Mouse (Mus musculus) liver, adult 2 months (tissue): Measurements from ENCODE around the gene Mrpl54. TPM values are rescaled to one million over a fixed set of nuclear protein-coding genes. Genes with fewer than 3 reads are reported as not detected.
A peak's percentile ranks its signal among the peaks of the same experiment; 100 is the strongest.
"Not testable (repeated sequence)": the region's sequence is repeated elsewhere in the genome, so short reads cannot be mapped to it uniquely, and the experiment has no call there.

ENCODE experiments used
- DNase-seq: peaks from one replicate; pipeline ENCODE4 v3.0.0-alpha.2; 2011; ENCODE audit warnings: low read depth, low spot score; ENCODE audit errors: extremely low read depth
- H3K27ac ChIP-seq: fragments of 200-500 bp; replicated peaks from 2 replicates; pipeline ENCODE4 v1.5.1; 2012; ENCODE audit warnings: low read depth, mild to moderate bottlenecking, control low read depth, inconsistent platforms, low read length; ENCODE audit not compliant: insufficient read depth
- H3K27me3 ChIP-seq: fragments of 200-500 bp; 2 replicates; pipeline ENCODE4 v1.6.1; 2012; ENCODE audit warnings: mild to moderate bottlenecking, moderate library complexity, low read length, inconsistent platforms; ENCODE audit not compliant: control insufficient read depth, insufficient read depth
- H3K36me3 ChIP-seq: fragments of 200-500 bp; 2 replicates; pipeline ENCODE4 v1.6.1; 2012; ENCODE audit warnings: low read length, inconsistent platforms; ENCODE audit not compliant: control insufficient read depth, insufficient read depth
- H3K4me1 ChIP-seq: fragments of 200-500 bp; 2 replicates; pipeline ENCODE4 v1.6.1; 2011; ENCODE audit warnings: low read length; ENCODE audit not compliant: control insufficient read depth, insufficient read depth
- H3K4me3 ChIP-seq: fragments of 200-500 bp; 2 replicates; pipeline ENCODE4 v1.5.1; 2011; ENCODE audit warnings: low read depth, mild to moderate bottlenecking, control low read depth, low read length, moderate library complexity; ENCODE audit not compliant: insufficient read depth
- H3K79me2 ChIP-seq: fragments of 200-500 bp; 2 replicates; pipeline ENCODE4 v1.6.1; 2012; ENCODE audit warnings: inconsistent platforms, mild to moderate bottlenecking, low read length, moderate library complexity; ENCODE audit not compliant: control insufficient read depth, insufficient read depth
- H3K9ac ChIP-seq: fragments of 200-500 bp; 2 replicates; pipeline ENCODE4 v1.6.1; 2012; ENCODE audit warnings: low read depth, mild to moderate bottlenecking, control low read depth, inconsistent platforms, low read length
- CTCF ChIP-seq: fragments of 200-500 bp; IDR thresholded peaks from 2 replicates; pipeline ENCODE4 v1.5.1; 2011; ENCODE audit warnings: low read depth, low read length, control low read depth
- POLR2A ChIP-seq: fragments of 200-500 bp; IDR thresholded peaks from 2 replicates; pipeline ENCODE4 v1.6.1; 2011; ENCODE audit warnings: low read length, control low read depth; ENCODE audit not compliant: insufficient read depth; ENCODE audit errors: extremely low read depth
- WGBS: fragments of 180-500 bp; shearing (Covaris S2); methylation state at CpG from one replicate; pipeline ENCODE4 v1.1.7; 2018; 5-methylcytosine and 5-hydroxymethylcytosine counted together
- polyA plus RNA-seq: library from polyadenylated mRNA; depleted of rRNA; stranded (reverse); fragments of >200 nt; gene quantifications from 2 replicates; pipeline ENCODE4 v1.2.3, GENCODE M21; 2012
- total RNA-seq: library from RNA; depleted of rRNA; stranded (reverse); fragments of >200 nt; gene quantifications from 2 replicates; pipeline ENCODE4 v1.2.3, GENCODE M21; 2014

The Mrpl54 gene
- total and polyA plus RNA-seq, 2 experiments, result 65.9 to 66.6 TPM

- Histone ChIP-seq H3K27me3 (peaks cover 4% of the 10 kb centered on the region; the same call in 1 of the 2 replicates), H3K79me2 (no peaks in the 10 kb centered on the region), H3K4me1 (peaks cover 13% of the 10 kb centered on the region), H3K27ac (peak overlapping the region; percentile 84), H3K9ac (peak overlapping the region; percentile 85), H3K36me3 (no peaks in the 10 kb centered on the region), H3K4me3 (peak overlapping the region; percentile 72)
- no peak for DNase-seq
- TF ChIP-seq POLR2A (no peak), CTCF (no peak)
- 5% methylated on average over 12 of the region's 28 CpGs for WGBS
Observed at GRCm38 (mm10) chr10:81233226-81233585, 33.5 kb downstream of the Mrpl54 start.

DNA sequence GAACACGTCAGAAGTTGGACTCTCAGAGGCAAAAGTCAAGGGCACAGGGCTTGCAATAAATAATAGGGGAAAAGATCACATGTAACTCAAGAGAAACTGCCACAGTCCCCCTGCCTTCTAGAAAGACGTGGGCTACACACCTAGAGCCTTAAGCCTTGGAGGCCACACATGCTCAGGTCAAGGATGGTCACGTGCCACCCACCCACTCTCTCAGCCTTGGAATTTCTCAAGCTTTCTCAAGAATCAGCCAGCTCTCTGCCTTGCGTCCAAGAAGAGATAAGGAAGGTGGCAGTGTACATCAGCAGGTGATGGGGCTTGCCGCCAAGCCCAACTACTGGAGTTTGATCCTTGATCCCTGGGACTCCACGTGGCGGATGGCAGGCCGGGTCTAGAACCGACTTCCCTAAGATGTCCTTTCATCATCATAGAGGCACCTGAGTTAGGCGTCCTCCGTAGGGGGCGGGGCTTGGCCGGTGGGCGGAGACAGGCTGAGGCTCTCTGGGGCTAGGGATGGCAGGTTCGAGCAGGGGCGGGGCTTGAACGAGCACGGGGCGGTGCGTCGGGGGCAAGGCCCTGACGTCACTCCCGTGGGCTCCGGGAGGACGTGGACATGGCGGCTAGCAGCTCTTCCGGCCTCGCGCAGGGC lies 34.0 kb downstream of the Mrpl54 start, which contains the start of gene Zfr2:
Gene Zfr2 (plus strand): TSS at position 576 of the 646 bp plus-strand sequence.
- peak within 1 kb of the TSS; percentile 85 for H3K9ac ChIP-seq
- peak within 1 kb of the TSS; percentile 72 for H3K4me3 ChIP-seq
- peaks cover 13% of the 10 kb centered on the region for H3K4me1 ChIP-seq
- peak within 1 kb of the TSS; percentile 84 for H3K27ac ChIP-seq
- H3K79me2 ChIP-seq, result no peaks in the 10 kb centered on the region
- peak; percentile 74 for TF ChIP-seq POLR2A
- TF ChIP-seq CTCF, result no peak
- peak; percentile 84 for DNase-seq
- WGBS, result 5% methylated on average over 29 of the region's 29 CpGs
- H3K36me3 ChIP-seq, result no peaks in the 10 kb centered on the region
- peaks cover 4% of the 10 kb centered on the region; the same call in 1 of the 2 replicates for H3K27me3 ChIP-seq

- Histone ChIP-seq H3K27ac (no peak overlapping the region), H3K79me2 (no peaks in the 10 kb centered on the region), H3K36me3 (no peaks in the 10 kb centered on the region), H3K9ac (no peak overlapping the region), H3K27me3 (peaks cover 4% of the 10 kb centered on the region; the same call in 1 of the 2 replicates), H3K4me1 (peaks cover 13% of the 10 kb centered on the region), H3K4me3 (no peak overlapping the region)
- no peak for TF ChIP-seq CTCF
- no peak for TF ChIP-seq POLR2A
- DNase-seq, result no peak
- WGBS, result 62% methylated on average over 7 of the region's 7 CpGs
Observed at GRCm38 (mm10) chr10:81231436-81231835, 35.3 kb downstream of the Mrpl54 start.

DNA sequence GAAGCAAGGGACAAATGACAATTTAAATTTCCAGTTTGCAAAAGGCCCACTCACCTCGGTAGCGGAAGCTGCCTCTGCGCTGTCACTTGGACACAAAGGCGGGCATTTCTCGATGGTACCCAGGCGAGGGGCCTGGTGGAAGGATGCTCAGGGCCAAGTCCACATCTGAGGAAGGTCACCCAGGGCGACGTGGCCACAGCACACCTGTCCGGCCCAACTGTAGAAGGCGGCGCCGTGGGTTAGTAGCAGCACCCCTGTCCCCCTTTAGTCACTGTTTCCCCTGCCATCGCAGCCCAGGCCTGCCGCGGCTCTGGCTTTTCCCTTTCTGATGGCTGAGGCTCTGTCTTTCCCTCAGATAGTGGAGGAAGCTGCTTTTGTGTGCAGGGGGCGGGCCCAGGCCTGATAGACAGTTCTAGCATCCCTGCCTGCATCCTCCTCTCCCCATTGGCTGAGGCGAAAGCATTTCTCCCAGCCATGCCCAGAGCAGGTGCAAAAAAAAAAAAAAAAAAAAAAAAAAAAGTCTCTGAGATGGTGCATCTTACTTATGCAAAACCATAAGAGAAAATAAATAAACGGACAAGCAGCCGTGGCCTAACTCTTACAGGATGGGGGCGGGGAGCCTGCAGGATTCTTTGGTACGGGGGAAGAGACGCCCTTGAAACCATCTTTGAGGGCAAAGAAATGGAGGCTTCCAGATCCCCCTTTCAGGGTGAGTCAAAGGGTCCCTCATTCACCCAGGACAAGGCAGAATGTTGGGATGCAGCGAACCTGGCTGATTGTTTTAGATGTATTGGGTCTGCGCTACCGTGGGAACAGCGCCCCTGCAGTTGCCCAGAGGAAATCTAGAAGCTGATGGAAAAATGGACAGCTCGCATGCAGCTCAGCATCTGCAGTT lies 36.0 kb downstream of the Mrpl54 start, which contains the start of gene Atcay:
Gene Atcay (minus strand): TSS at position 396 of the 895 bp plus-strand sequence.
- H3K79me2 ChIP-seq, result no peaks in the 10 kb centered on the region
- WGBS, result 19% methylated on average over 27 of the region's 27 CpGs
- no peak within 1 kb of the TSS for H3K4me3 ChIP-seq
- H3K27me3 ChIP-seq, result peaks cover 4% of the 10 kb centered on the region; the same call in 1 of the 2 replicates
- no peak for DNase-seq
- peaks cover 13% of the 10 kb centered on the region for H3K4me1 ChIP-seq
- H3K36me3 ChIP-seq, result no peaks in the 10 kb centered on the region
- no peak within 1 kb of the TSS for H3K27ac ChIP-seq
- TF ChIP-seq POLR2A (no peak), CTCF (peak; percentile 62)
- no peak within 1 kb of the TSS for H3K9ac ChIP-seq

- no peak overlapping the region for H3K27ac ChIP-seq
- no peak for DNase-seq
- H3K79me2 ChIP-seq, result no peaks in the 10 kb centered on the region
- H3K27me3 ChIP-seq, result peaks cover 4% of the 10 kb centered on the region; the same call in 1 of the 2 replicates
- TF ChIP-seq CTCF (no peak), POLR2A (no peak)
- H3K4me3 ChIP-seq, result no peak overlapping the region
- peaks cover 13% of the 10 kb centered on the region for H3K4me1 ChIP-seq
- no peak overlapping the region for H3K9ac ChIP-seq
- no peaks in the 10 kb centered on the region for H3K36me3 ChIP-seq
- WGBS, result 25% methylated on average over 20 of the region's 20 CpGs
Observed at GRCm38 (mm10) chr10:81229735-81230437, 36.8 kb downstream of the Mrpl54 start.

DNA sequence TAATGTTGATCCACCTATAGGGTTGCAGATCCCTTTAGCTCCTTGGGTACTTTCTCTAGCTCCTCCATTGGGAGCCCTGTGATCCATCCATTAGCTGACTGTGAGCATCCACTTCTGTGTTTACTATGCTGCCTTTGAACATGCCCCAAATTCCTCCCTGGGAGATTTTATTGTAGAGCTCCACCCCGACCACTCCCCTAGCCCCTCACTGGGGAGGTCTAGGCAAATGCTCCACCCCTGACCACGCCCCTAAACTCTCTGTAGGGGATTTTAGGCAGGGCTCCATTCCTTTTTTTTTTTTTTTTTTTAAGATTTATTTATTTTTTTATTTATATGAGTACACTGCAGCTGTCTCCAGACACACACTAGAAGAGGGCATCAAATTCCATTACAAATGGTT lies 43.0 kb downstream of the Mrpl54 start:
- not testable (repeated sequence) for H3K9ac ChIP-seq, H3K4me3 ChIP-seq, H3K79me2 ChIP-seq, DNase-seq, H3K27ac ChIP-seq, H3K27me3 ChIP-seq, H3K36me3 ChIP-seq, H3K4me1 ChIP-seq
- 63% methylated on average over 2 of the region's 2 CpGs for WGBS
